Mouse (Mus musculus) lung, postnatal 14 days (tissue): ENCODE measurements around the gene Pik3ip1.

Experiments
- DNase-seq: peaks from one replicate; pipeline ENCODE4 v3.0.0; 2021

Gene Pik3ip1

DNA sequence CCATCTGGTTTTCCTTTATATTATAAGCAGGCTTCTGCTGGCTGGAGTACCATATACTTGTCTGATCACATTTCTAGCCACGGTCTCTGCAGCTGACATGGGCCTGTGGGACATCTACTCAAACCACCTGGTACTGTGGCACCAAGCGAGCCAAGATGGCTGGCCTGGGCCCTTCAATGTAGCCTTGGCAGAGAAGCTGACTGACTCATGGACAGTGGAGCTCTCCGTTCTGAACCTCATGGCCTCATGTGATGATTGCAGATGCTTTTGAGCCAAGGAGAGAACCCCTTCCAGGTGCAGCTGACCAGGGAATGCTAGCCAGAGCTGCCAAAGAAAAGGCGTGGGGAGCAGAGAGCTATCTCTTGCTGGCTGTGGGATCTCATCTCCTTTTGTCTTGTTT lies 24.4 kb upstream of the Pik3ip1 start:
- no peak for DNase-seq

DNA sequence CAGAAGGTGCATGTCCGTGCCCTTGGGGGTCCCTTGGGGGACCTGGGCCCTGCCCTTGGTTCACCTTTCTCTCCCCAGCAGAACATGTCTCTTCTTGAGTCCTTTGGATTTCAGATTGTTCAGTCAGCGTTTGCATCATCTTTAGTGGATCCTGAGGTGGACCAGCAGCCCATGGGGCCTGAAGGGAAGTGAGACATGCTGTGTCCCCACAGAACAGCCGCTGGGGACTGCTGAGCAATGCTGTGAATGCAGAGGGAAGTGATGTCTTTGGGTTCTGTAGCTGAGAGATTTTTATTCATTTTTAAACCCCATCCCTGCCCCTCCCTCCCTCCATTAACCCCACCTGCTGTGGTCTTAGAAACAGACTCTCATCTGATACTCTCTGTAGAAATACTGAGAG lies 22.3 kb upstream of the Pik3ip1 start:
- DNase-seq = no peak

GRCm38 (mm10) chr11:3309884-3310283 lies 20.3 kb upstream of the Pik3ip1 start:
- no peak for DNase-seq

DNA sequence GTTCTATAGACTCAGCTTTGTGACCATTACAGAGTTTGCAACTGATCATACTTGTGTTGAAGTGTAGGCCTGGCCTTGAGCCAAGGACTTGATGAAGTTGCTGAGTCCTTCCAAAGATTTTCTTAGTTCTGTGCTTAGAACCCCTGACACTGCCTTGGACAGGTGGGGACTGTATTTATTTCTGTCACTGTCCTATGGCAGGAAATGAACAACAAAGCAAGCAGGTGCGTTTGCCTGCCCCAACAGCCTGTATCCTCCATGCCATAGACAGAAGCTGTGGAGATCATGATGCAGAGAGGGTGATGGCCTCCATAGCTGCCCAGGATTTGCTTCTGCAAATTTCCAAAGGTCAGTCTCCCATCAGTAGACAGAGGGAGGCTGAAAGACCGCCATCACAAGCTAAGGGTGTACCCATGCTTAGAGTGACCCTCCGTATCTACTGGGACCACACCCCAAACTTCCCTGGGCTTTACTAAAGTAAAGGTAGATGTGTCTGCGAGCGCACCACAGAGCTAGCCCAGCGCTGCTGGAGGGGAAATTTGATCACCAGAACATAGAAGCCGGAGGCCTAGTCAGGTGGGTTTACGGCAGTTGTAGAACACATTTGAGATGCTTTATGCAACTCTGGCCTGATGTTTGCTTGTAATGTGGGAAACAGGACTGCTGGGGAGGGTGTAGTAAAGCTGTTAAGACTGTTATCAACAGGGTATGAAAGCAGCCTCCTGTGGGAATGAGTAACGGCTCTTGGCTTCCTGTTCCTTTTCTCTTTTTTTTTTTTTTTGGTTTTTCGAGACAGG lies 19.2 kb upstream of the Pik3ip1 start:
- no peak for DNase-seq

DNA sequence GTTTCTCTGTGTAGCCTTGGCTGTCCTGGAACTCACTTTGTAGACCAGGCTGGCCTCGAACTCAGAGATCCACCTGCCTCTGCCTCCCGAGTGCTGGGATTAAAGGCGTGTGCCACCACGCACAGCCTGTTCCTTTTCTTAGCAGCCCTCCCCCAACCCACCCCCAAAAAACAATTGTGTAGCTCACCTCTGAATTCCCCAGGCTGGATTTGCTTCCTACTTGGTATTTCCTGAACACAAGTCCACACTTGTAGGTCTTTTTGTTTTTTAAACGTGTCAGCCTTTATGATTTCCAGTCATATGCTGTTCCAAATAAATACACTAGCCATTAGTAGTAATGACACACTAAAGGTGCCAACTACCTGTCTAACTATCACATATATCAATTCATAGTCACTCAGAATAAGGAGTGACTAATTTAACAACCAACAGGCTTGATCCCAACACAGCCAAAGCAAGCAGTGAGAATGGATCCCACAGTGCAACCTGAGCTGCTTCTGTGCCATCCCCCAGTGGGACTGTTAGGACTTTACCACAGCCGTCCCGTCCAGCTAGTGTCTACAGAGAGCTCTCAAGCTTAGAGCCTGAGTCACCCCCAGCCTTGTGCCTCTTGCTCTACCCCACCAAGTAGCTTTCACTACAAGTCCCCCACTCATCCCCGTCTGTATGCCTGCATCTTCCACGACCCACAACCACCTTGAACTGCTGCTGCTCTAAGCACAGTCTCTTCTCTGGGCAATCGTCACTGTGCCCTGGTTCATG lies 18.4 kb upstream of the Pik3ip1 start:
- no peak for DNase-seq

GRCm38 (mm10) chr11:3313294-3313693 lies 16.9 kb upstream of the Pik3ip1 start:
- DNase-seq = no peak

DNA sequence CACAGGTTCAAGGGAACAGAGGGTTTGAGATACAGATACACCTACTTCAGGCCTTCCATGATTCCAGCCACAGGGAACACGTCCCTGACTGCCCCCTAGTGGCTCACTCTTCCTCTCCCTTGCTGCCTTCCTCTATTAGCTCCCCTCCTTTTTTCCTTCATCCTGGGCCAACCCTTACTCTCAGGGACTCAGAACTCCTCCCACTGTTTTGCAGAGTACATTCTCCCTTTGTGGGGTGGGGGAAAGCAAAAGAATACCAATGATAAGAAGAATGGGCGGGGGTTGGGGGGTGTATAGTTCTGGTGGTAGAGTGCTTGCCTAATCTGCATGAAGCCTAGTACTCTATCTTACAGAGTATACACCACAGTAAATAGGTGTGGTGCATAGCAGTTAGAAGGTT lies 16.1 kb upstream of the Pik3ip1 start:
- DNase-seq = peak; percentile 84

DNA sequence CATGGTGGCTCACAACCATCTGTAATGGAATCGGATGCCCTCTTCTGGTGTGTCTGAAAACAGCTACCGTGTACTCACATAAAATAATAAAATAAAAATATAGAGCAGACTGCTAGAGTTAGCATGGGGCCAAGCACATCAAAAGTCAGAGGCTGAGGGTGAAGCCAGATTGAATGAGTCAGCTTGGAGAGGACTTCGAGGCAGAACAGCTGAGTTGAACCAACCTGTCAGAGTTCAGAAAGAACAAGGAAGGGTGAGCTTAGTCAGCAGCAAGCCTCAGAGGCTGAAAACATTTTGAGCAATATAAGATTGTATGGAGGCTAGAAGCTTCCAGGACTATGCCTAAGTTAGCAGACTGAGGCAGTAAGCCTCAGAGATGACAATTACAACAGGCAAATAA lies 11.9 kb upstream of the Pik3ip1 start:
- no peak for DNase-seq

DNA sequence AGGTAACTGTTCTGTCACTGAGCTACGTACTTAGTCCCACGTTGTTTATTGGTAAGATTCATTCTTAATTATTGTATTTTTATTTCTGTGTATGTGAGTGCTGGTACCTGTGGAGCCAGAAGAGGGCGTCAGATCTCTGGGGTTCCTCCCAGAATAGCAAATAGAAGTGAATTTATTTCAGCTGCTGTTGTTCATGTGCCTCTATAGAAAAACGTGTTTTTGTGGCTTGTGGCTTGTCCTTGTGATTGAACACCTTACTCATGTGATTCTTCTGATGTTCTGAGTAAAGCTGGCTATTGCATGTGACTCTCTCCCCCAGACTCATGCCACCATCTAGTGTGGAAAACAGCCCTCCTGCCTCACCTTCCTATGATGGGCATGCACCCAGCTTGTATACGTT lies 1.9 kb upstream of the Pik3ip1 start:
- DNase-seq = no peak

DNA sequence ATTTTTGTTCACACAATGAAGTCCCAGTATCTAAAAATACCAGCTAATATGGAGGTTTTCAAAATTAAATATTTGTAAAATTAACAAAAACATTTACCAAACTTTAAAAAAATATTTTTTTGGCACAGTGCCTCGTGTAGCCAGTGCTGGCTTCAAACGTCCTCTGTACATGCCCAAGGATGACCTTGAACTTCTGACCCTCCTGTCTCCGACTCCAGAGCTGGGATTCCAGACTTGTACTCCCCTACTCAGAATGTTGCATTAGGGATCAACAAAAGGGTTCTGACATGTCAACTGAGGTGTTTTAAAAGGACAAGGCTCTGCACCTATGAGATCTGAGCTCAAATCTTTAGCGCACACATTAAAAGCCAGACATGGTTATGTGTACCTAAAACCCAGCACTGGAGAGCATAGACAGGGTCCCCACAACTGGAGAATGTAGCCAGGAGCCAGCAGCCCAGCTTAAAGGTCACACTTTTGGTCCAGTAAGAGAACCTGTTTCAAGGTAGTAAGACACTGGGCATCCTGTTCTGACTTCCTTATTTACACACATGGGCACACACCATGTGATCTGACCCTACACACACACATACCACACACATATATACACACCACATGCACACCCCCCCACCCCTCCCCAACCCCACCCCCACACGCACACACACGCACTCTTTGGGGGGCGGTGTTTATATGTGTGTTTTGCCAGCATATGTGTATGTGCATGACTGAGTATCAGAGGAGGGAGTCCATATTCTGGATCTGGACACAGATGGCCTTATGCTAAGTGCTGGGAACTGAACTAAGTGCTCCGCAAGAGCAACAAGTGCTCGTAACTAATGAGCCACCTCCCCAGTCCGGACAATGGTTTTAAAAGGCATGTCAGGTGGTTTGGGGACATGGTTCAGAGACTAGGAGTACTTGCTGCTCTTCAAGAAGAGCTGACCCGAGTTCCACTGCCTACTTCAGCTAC lies 1.1 kb upstream of the Pik3ip1 start:
- DNase-seq = no peak

- peak; percentile 87 for DNase-seq
Measured at GRCm38 (mm10) chr11:3330566-3330965, 365 bp downstream of the Pik3ip1 start.

- no peak for DNase-seq
Measured at GRCm38 (mm10) chr11:3330991-3331750, 970 bp downstream of the Pik3ip1 start.

GRCm38 (mm10) chr11:3331756-3332642 lies 1.8 kb downstream of the Pik3ip1 start:
- DNase-seq = peak; percentile 90

- DNase-seq = no peak
Measured at GRCm38 (mm10) chr11:3333111-3333695, 3.0 kb downstream of the Pik3ip1 start.

DNA sequence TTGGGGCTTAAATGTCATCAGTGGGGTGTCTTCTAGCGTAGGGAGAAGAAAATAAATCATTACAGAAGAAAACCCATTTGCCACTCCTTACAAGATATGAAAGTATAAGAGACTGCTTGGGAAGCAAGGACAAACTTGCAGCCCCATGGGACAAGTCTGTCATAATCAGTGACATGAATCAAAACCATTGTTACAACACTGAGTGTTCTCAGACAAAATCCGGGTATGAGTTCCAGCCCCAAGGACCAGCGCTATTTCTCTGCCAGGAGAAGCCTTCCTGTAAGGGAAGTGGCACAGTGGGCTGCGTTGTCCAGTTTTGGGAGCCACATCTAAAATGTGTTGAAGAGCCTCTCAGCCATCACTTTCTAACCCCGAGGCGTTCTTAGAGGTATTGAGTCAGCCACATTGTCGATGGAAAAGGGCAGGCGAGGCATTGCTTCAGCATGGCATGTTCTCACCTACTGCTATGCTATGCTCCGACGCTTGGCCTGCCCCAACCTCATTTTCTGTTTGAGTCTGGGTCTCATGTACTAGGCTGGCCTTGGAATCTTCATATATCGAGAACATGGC lies 4.0 kb downstream of the Pik3ip1 start:
- no peak for DNase-seq

DNA sequence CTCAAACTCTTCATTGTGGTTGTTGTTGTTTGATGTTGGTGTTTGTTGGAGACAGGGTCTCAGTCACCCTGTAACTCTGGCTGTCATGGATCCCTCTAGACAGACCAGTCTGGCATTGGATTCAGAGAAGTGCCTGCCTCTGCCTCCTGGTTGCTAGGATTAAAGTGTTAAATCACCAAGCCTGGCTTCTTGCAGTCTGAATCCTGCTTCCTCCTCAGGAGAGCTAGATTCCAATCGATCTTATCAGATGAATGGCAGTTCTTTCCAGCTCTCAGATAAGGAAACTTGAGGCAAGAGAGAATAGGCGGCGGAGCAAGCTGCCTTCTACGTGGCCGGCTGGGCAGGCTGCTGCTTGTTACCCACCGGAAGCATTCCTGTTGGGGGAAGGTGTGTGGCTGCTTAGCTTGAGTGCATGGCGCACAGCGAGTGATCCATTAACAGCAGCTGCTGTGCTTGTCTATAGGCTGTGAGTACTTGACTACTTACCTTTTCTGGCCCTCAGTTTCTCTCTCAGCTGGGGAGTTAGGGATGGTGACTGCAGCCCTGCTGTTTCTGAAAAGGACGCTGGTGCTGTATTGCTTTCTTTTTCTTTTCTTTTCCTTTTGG lies 4.6 kb downstream of the Pik3ip1 start:
- no peak for DNase-seq

- peak; percentile 44 for DNase-seq
Measured at GRCm38 (mm10) chr11:3335651-3336216, 5.5 kb downstream of the Pik3ip1 start.

- DNase-seq = no peak
Measured at GRCm38 (mm10) chr11:3336602-3337001, 6.4 kb downstream of the Pik3ip1 start.

- DNase-seq = no peak
Measured at GRCm38 (mm10) chr11:3337173-3337955, 7.2 kb downstream of the Pik3ip1 start.
